Mouse (Mus musculus): Measurements from ENCODE around the gene Kctd19. TPM values are rescaled to one million over a fixed set of nuclear protein-coding genes. Genes with fewer than 3 reads are reported as not detected.

Kctd19 gene
- total and polyA plus RNA-seq, 3 experiments: not detected

- peak; percentile 31 for DNase-seq (ENCODE audit: low spot score)
- Histone ChIP-seq H3K9me3 (replicated peaks) (no peaks in the 10 kb centered on the region), H3K36me3 (replicated peaks) (peaks cover 48% of the 10 kb centered on the region), H3K4me1 (ENCODE audit: insufficient read depth, low read depth, low read length) (peaks cover 78% of the 10 kb centered on the region), H3K27me3 (ENCODE audit: insufficient read depth, low read length) (no peaks in the 10 kb centered on the region), H3K4me3 (ENCODE audit: low read depth, low read length) (no peak overlapping the region; the same call in 1 of the 2 replicates)
- no peak for ATAC-seq (ENCODE audit: extremely low read depth, insufficient number of reproducible peaks, low FRiP score, poor library complexity, severe bottlenecking)
- TF ChIP-seq GATA1 (IDR thresholded peaks at IDR 0.05; ENCODE audit: borderline replicate concordance, low read length): no peak
- no peak for TF ChIP-seq CTCF (IDR thresholded peaks at IDR 0.05; ENCODE audit: low read depth, low read length)
- TF ChIP-seq GATA2 (IDR thresholded peaks at IDR 0.05; ENCODE audit: borderline replicate concordance, low read depth, low read length): no peak
- no peak for TF ChIP-seq POLR2AphosphoS5 (IDR thresholded peaks at IDR 0.05; ENCODE audit: insufficient replicate concordance, low read depth, low read length)
- no peak for TF ChIP-seq TAL1 (conservative IDR thresholded peaks at IDR 0.05; ENCODE audit: low read depth, low read length)
Observed at GRCm38 (mm10) chr8:105339886-105340635, 73.2 kb downstream of the Kctd19 start.

GRCm38 (mm10) chr8:105338992-105339391, 74.3 kb downstream of the Kctd19 start:
- TF ChIP-seq CTCF (IDR thresholded peaks at IDR 0.05; ENCODE audit: low read depth, low read length): no peak
- no peak for TF ChIP-seq GATA2 (IDR thresholded peaks at IDR 0.05; ENCODE audit: borderline replicate concordance, low read depth, low read length)
- no peak for TF ChIP-seq GATA1 (IDR thresholded peaks at IDR 0.05; ENCODE audit: borderline replicate concordance, low read length)
- H3K27me3 ChIP-seq (ENCODE audit: insufficient read depth, low read length): no peaks in the 10 kb centered on the region
- H3K4me1 ChIP-seq (ENCODE audit: insufficient read depth, low read depth, low read length): peaks cover 68% of the 10 kb centered on the region
- peaks cover 56% of the 10 kb centered on the region for H3K36me3 ChIP-seq (replicated peaks)
- ATAC-seq (ENCODE audit: extremely low read depth, insufficient number of reproducible peaks, low FRiP score, poor library complexity, severe bottlenecking) (no peak), DNase-seq (ENCODE audit: low spot score) (no peak)
- peak overlapping the region; percentile 10; the same call in 1 of the 2 replicates for H3K4me3 ChIP-seq (ENCODE audit: low read depth, low read length)
- H3K9me3 ChIP-seq (replicated peaks): no peaks in the 10 kb centered on the region

- Histone ChIP-seq H3K36me3 (replicated peaks) (peaks cover 75% of the 10 kb centered on the region), H3K4me1 (ENCODE audit: insufficient read depth, low read depth, low read length) (peaks cover 48% of the 10 kb centered on the region)
- no peak for DNase-seq (ENCODE audit: low spot score)
Observed at GRCm38 (mm10) chr8:105336373-105337130, 76.8 kb downstream of the Kctd19 start.

More at GRCm38 (mm10) chr8:105336373-105337130, 76.8 kb downstream of the Kctd19 start:
- no peak for ATAC-seq (ENCODE audit: extremely low read depth, insufficient number of reproducible peaks, low FRiP score, poor library complexity, severe bottlenecking)
- Histone ChIP-seq H3K4me3 (ENCODE audit: low read depth, low read length) (no peak overlapping the region), H3K27me3 (ENCODE audit: insufficient read depth, low read length) (no peaks in the 10 kb centered on the region), H3K9me3 (replicated peaks) (no peaks in the 10 kb centered on the region)
- TF ChIP-seq CTCF (IDR thresholded peaks at IDR 0.05; ENCODE audit: low read depth, low read length): no peak
- no peak for TF ChIP-seq POLR2AphosphoS5 (IDR thresholded peaks at IDR 0.05; ENCODE audit: insufficient replicate concordance, low read depth, low read length)
- no peak for TF ChIP-seq TAL1 (conservative IDR thresholded peaks at IDR 0.05; ENCODE audit: low read depth, low read length)
- no peak for TF ChIP-seq GATA1 (IDR thresholded peaks at IDR 0.05; ENCODE audit: borderline replicate concordance, low read length)
- TF ChIP-seq GATA2 (IDR thresholded peaks at IDR 0.05; ENCODE audit: borderline replicate concordance, low read depth, low read length): no peak

Other genes starting within 250 kb of the Kctd19 start
Only the 20 nearest of the 24 such genes appear.
- 35.2 and 37.5 TPM in 2 replicates for gene D230025D16Rik, start 188.4 kb downstream of the Kctd19 start, total RNA-seq (2014; fragmentation: Nextera tagmentation)
- 27.2 and 28.8 TPM in 2 replicates for gene D230025D16Rik, start 188.4 kb downstream of the Kctd19 start, total RNA-seq (2017)
- gene D230025D16Rik, start 188.4 kb downstream of the Kctd19 start, polyA plus RNA-seq (2012): 4.0 and 5.0 TPM in 2 replicates
- gene B3gnt9, start 158.3 kb downstream of the Kctd19 start, total RNA-seq (2014; fragmentation: Nextera tagmentation): 4.8 and 5.9 TPM in 2 replicates
- 6.2 and 7.4 TPM in 2 replicates for gene B3gnt9, start 158.3 kb downstream of the Kctd19 start, total RNA-seq (2017)
- gene B3gnt9, start 158.3 kb downstream of the Kctd19 start, polyA plus RNA-seq (2012): 4.4 and 7.0 TPM in 2 replicates
- 12.5 and 14.2 TPM in 2 replicates for gene Tradd, start 148.9 kb downstream of the Kctd19 start, total RNA-seq (2014; fragmentation: Nextera tagmentation)
- 20.8 and 23.4 TPM in 2 replicates for gene Tradd, start 148.9 kb downstream of the Kctd19 start, total RNA-seq (2017)
- 27.9 and 30.0 TPM in 2 replicates for gene Tradd, start 148.9 kb downstream of the Kctd19 start, polyA plus RNA-seq (2012)
- 6.8 and 8.0 TPM in 2 replicates for gene Fbxl8, start 148.9 kb downstream of the Kctd19 start, total RNA-seq (2014; fragmentation: Nextera tagmentation)
- 6.0 and 6.9 TPM in 2 replicates for gene Fbxl8, start 148.9 kb downstream of the Kctd19 start, total RNA-seq (2017)
- gene Fbxl8, start 148.9 kb downstream of the Kctd19 start, polyA plus RNA-seq (2012): 8.9 and 9.6 TPM in 2 replicates
- 0.49 and 0.68 TPM in 2 replicates for gene Hsf4, start 143.7 kb downstream of the Kctd19 start, total RNA-seq (2014; fragmentation: Nextera tagmentation)
- 0.70 and 0.93 TPM in 2 replicates for gene Hsf4, start 143.7 kb downstream of the Kctd19 start, total RNA-seq (2017)
- gene Hsf4, start 143.7 kb downstream of the Kctd19 start, polyA plus RNA-seq (2012): 0.33 and 0.39 TPM in 2 replicates
- gene Nol3, start 137.4 kb downstream of the Kctd19 start, total RNA-seq (2014; fragmentation: Nextera tagmentation): 0.39 and 0.60 TPM in 2 replicates
- 0.41 and 0.49 TPM in 2 replicates for gene Nol3, start 137.4 kb downstream of the Kctd19 start, total RNA-seq (2017)
- 0.60 and 0.77 TPM in 2 replicates for gene Nol3, start 137.4 kb downstream of the Kctd19 start, polyA plus RNA-seq (2012)
- 7.8 and 9.0 TPM in 2 replicates for gene 4931428F04Rik, start 123.6 kb downstream of the Kctd19 start, total RNA-seq (2014; fragmentation: Nextera tagmentation)
- 2.6 and 2.8 TPM in 2 replicates for gene 4931428F04Rik, start 123.6 kb downstream of the Kctd19 start, total RNA-seq (2017)
- 1.5 and 2.0 TPM in 2 replicates for gene 4931428F04Rik, start 123.6 kb downstream of the Kctd19 start, polyA plus RNA-seq (2012)
- gene Exoc3l, start 117.4 kb downstream of the Kctd19 start, total RNA-seq (2014; fragmentation: Nextera tagmentation): 1.4 and 3.2 TPM in 2 replicates
- gene Exoc3l, start 117.4 kb downstream of the Kctd19 start, total RNA-seq (2017): 1.5 and 2.8 TPM in 2 replicates
- gene Exoc3l, start 117.4 kb downstream of the Kctd19 start, polyA plus RNA-seq (2012): 2.6 and 2.7 TPM in 2 replicates
- gene E2f4, start 115.8 kb downstream of the Kctd19 start, total RNA-seq (2014; fragmentation: Nextera tagmentation): 228 and 274 TPM in 2 replicates
- gene E2f4, start 115.8 kb downstream of the Kctd19 start, total RNA-seq (2017): 40.1 and 42.5 TPM in 2 replicates
- gene E2f4, start 115.8 kb downstream of the Kctd19 start, polyA plus RNA-seq (2012): 69.8 and 79.2 TPM in 2 replicates
- 2.2 and 3.5 TPM in 2 replicates for gene Elmo3, start 107.9 kb downstream of the Kctd19 start, total RNA-seq (2014; fragmentation: Nextera tagmentation)
- 0.49 and 1.6 TPM in 2 replicates for gene Elmo3, start 107.9 kb downstream of the Kctd19 start, total RNA-seq (2017)
- gene Elmo3, start 107.9 kb downstream of the Kctd19 start, polyA plus RNA-seq (2012): 0.63 and 0.76 TPM in 2 replicates
- gene Lrrc29, start 87.2 kb downstream of the Kctd19 start, total RNA-seq (2014; fragmentation: Nextera tagmentation): 12.3 and 15.5 TPM in 2 replicates
- gene Lrrc29, start 87.2 kb downstream of the Kctd19 start, total RNA-seq (2017): 4.6 and 4.8 TPM in 2 replicates
- gene Lrrc29, start 87.2 kb downstream of the Kctd19 start, polyA plus RNA-seq (2012): 1.3 and 1.6 TPM in 2 replicates
- gene Tmem208, start 87.1 kb downstream of the Kctd19 start, total RNA-seq (2014; fragmentation: Nextera tagmentation): 26.7 and 35.5 TPM in 2 replicates
- gene Tmem208, start 87.1 kb downstream of the Kctd19 start, total RNA-seq (2017): 37.8 and 54.5 TPM in 2 replicates
- gene Tmem208, start 87.1 kb downstream of the Kctd19 start, polyA plus RNA-seq (2012): 19.5 and 25.2 TPM in 2 replicates
- 2.3 and 4.7 TPM in 2 replicates for gene Fhod1, start 65.5 kb downstream of the Kctd19 start, total RNA-seq (2014; fragmentation: Nextera tagmentation)
- 1.7 and 3.3 TPM in 2 replicates for gene Fhod1, start 65.5 kb downstream of the Kctd19 start, total RNA-seq (2017)
- gene Fhod1, start 65.5 kb downstream of the Kctd19 start, polyA plus RNA-seq (2012): 6.0 and 6.1 TPM in 2 replicates
- 0.68 and 1.2 TPM in 2 replicates for gene Slc9a5, start 64.7 kb downstream of the Kctd19 start, total RNA-seq (2014; fragmentation: Nextera tagmentation)
- gene Slc9a5, start 64.7 kb downstream of the Kctd19 start, total RNA-seq (2017): 0.46 and 0.49 TPM in 2 replicates
- 0.87 and 0.99 TPM in 2 replicates for gene Slc9a5, start 64.7 kb downstream of the Kctd19 start, polyA plus RNA-seq (2012)
- gene Plekhg4, start 40.2 kb downstream of the Kctd19 start, total RNA-seq (2014; fragmentation: Nextera tagmentation): not detected in 2 replicates
- 0.11 TPM in 1 of 2 replicates, not detected in the other for gene Plekhg4, start 40.2 kb downstream of the Kctd19 start, total RNA-seq (2017)
- gene Plekhg4, start 40.2 kb downstream of the Kctd19 start, polyA plus RNA-seq (2012): 0.01 TPM in 1 of 2 replicates, not detected in the other
- not detected in 2 replicates for gene Lrrc36, start 69 bp upstream of the Kctd19 start, total RNA-seq (2014; fragmentation: Nextera tagmentation)
- not detected in 2 replicates for gene Lrrc36, start 69 bp upstream of the Kctd19 start, total RNA-seq (2017)
- not detected in 2 replicates for gene Lrrc36, start 69 bp upstream of the Kctd19 start, polyA plus RNA-seq (2012)
- not detected in 2 replicates for gene Tppp3, start 58.0 kb upstream of the Kctd19 start, total RNA-seq (2014; fragmentation: Nextera tagmentation)
- not detected in 2 replicates for gene Tppp3, start 58.0 kb upstream of the Kctd19 start, total RNA-seq (2017)
- gene Tppp3, start 58.0 kb upstream of the Kctd19 start, polyA plus RNA-seq (2012): not detected in 2 replicates
- gene Zdhhc1, start 83.4 kb upstream of the Kctd19 start, total RNA-seq (2014; fragmentation: Nextera tagmentation): not detected in 2 replicates
- 0.16 and 0.29 TPM in 2 replicates for gene Zdhhc1, start 83.4 kb upstream of the Kctd19 start, total RNA-seq (2017)
- gene Zdhhc1, start 83.4 kb upstream of the Kctd19 start, polyA plus RNA-seq (2012): 0.02 and 0.03 TPM in 2 replicates
- gene Hsd11b2, start 105.3 kb upstream of the Kctd19 start, total RNA-seq (2014; fragmentation: Nextera tagmentation): not detected in 2 replicates
- not detected in 2 replicates for gene Hsd11b2, start 105.3 kb upstream of the Kctd19 start, total RNA-seq (2017)
- gene Hsd11b2, start 105.3 kb upstream of the Kctd19 start, polyA plus RNA-seq (2012): not detected in 2 replicates
- 151 and 178 TPM in 2 replicates for gene Atp6v0d1, start 152.5 kb upstream of the Kctd19 start, total RNA-seq (2014; fragmentation: Nextera tagmentation)
- 110 and 118 TPM in 2 replicates for gene Atp6v0d1, start 152.5 kb upstream of the Kctd19 start, total RNA-seq (2017)
- gene Atp6v0d1, start 152.5 kb upstream of the Kctd19 start, polyA plus RNA-seq (2012): 30.0 and 37.0 TPM in 2 replicates